Mouse (Mus musculus) stomach, postnatal 0 days (tissue): Measurements from ENCODE around the gene Snd1. TPM values are rescaled to one million over a fixed set of nuclear protein-coding genes. Genes with fewer than 3 reads are reported as not detected.

Source experiments
- ATAC-seq: fragments of 200-750 bp; cut with Nextera tagmentation; 2 replicates; pipeline ENCODE4 v1.8.0; 2017; ENCODE audit not compliant: low FRiP score, low TSS enrichment
- DNase-seq: peaks from one replicate; pipeline ENCODE4 v3.0.0-alpha.2; 2016; ENCODE audit warnings: low spot score
- H3K27ac ChIP-seq: fragments of 300-500 bp; sonication (generic); replicated peaks from 2 replicates; pipeline ENCODE4 v1.5.1; 2014; ENCODE audit warnings: mild to moderate bottlenecking, control low read depth
- H3K27me3 ChIP-seq: fragments of 300-500 bp; sonication (generic); 2 replicates; pipeline ENCODE4 v1.6.1; 2014; ENCODE audit warnings: low read length; ENCODE audit not compliant: control insufficient read depth, insufficient read depth
- H3K36me3 ChIP-seq: fragments of 300-500 bp; sonication (generic); 2 replicates; pipeline ENCODE4 v1.6.1; 2014; ENCODE audit warnings: low read length, mixed read lengths; ENCODE audit not compliant: control insufficient read depth, insufficient read depth
- H3K4me1 ChIP-seq: fragments of 300-500 bp; sonication (generic); replicated peaks from 2 replicates; pipeline ENCODE4 v1.6.1; 2014; ENCODE audit warnings: antibody characterized with exemption; ENCODE audit not compliant: control insufficient read depth, insufficient read depth
- H3K4me2 ChIP-seq: fragments of 300-500 bp; sonication (generic); replicated peaks from 2 replicates; pipeline ENCODE4 v1.6.1; 2014; ENCODE audit warnings: low read depth, mild to moderate bottlenecking, control low read depth, moderate library complexity
- H3K4me3 ChIP-seq: fragments of 300-500 bp; sonication (generic); 2 replicates; pipeline ENCODE4 v1.5.1; 2014; ENCODE audit warnings: low read depth, low read length, control low read depth
- H3K9ac ChIP-seq: fragments of 300-500 bp; sonication (generic); 2 replicates; pipeline ENCODE4 v1.6.1; 2014; ENCODE audit warnings: mild to moderate bottlenecking, low read length, control low read depth, mixed read lengths
- H3K9me3 ChIP-seq: fragments of 300-500 bp; sonication (generic); 2 replicates; pipeline ENCODE4 v1.6.1; 2016; ENCODE audit warnings: low read length; ENCODE audit not compliant: control insufficient read depth
- CTCF ChIP-seq: IDR thresholded peaks from 2 replicates; pipeline ENCODE4 v1.5.1; 2016; ENCODE audit warnings: antibody characterized with exemption, low read depth, mild to moderate bottlenecking, moderate library complexity
- EP300 ChIP-seq: optimal IDR thresholded peaks from 2 replicates; pipeline ENCODE3; 2016; ENCODE audit warnings: antibody characterized with exemption
- WGBS: fragments of 180-500 bp; shearing (Covaris S2); extraction: QIAGEN DNeasy Blood & Tissue Kit; methylation state at CpG from one replicate; pipeline ENCODE4 v1.1.7; 2014; 5-methylcytosine and 5-hydroxymethylcytosine counted together
- polyA plus RNA-seq: library from polyadenylated mRNA; unstranded; fragments of >200 nt; fragmentation: Nextera tagmentation; extraction: Ambion mirVana; gene quantifications from 2 replicates; pipeline ENCODE4 v1.2.1, GENCODE M21; 2015

Gene Snd1
- polyA plus RNA-seq, 1 experiment from 2014 or later = 81.3 TPM

DNA sequence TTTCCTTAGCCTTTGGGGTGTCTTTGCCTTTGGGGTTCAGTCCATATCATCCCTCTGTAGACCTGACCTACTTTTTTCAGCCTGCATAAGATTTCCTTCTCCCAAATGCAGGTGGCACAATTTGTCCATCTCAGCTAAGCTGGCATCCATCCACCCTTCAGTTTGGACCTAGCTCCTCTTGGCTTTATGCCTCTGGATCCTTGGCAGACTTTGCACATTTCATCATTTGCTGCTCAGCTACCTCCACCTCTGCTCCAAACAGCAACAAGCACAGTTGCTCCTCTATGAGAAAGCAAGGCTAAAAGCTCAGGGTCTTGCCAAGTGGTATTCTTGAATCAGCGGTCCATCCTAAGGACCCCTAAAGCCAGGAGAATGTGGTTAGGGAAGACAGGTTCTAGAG lies 500.2 kb downstream of the Snd1 start:
- H3K27me3 ChIP-seq = peaks cover 2% of the 10 kb centered on the region; the same call in 1 of the 2 replicates
- no peak for TF ChIP-seq CTCF
- no peak for TF ChIP-seq EP300
- H3K4me3 ChIP-seq = no peak overlapping the region
- H3K9ac ChIP-seq = no peak overlapping the region
- ATAC-seq = no peak
- H3K4me1 ChIP-seq = no peaks in the 10 kb centered on the region
- H3K9me3 ChIP-seq = no peaks in the 10 kb centered on the region
- no peak for DNase-seq
- no peak overlapping the region for H3K27ac ChIP-seq
- no peak overlapping the region for H3K4me2 ChIP-seq
- no peaks in the 10 kb centered on the region for H3K36me3 ChIP-seq
- WGBS = 70% methylated on average over 1 of the region's 1 CpGs

DNA sequence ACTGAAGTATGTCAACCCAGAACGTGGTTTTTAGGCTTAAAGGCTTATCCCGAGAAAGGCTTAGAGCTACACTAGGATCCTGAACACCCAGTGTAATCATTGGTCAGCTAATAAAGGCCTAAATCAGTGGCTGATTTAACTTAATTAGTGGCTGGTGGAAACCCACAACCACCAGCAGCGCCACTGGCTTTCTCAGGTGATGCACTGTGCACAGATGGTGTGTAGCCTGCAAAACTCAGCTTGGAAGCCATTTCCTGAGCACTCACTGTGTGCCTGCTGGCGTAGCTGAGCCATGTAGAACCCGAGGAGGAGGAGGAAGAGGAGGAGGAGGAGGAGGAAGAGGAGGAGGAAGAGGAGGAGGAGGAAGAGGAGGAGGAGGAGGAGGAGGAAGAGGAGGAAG lies 503.1 kb downstream of the Snd1 start:
- WGBS = 62% methylated on average over 5 of the region's 5 CpGs
- TF ChIP-seq CTCF (no peak), EP300 (no peak)
- no peak overlapping the region for H3K4me2 ChIP-seq
- no peak overlapping the region for H3K9ac ChIP-seq
- no peak overlapping the region for H3K27ac ChIP-seq
- no peaks in the 10 kb centered on the region for H3K4me1 ChIP-seq
- H3K27me3 ChIP-seq = peaks cover 5% of the 10 kb centered on the region; the same call in 1 of the 2 replicates
- H3K9me3 ChIP-seq = no peaks in the 10 kb centered on the region
- H3K36me3 ChIP-seq = no peaks in the 10 kb centered on the region
- ATAC-seq (no peak), DNase-seq (no peak)
- H3K4me3 ChIP-seq = no peak overlapping the region

DNA sequence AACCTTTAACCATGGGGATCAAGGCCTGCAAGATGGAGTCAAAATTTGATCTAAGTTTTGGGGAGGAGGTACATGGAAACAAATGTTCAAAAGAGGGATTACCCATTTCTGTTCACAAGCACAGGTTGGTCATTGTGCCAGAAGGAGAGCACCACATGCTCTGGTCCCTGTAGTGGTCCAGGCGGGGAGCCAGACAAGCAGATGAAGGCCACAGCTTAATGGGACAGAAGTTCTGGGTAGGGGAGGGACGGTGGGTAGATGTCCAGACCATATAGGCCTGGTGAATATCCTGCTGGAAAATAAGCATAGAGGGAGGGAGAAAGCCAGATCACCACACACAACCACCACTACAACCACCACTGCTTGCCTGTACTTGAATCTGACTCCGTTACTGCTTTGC lies 503.9 kb downstream of the Snd1 start:
- H3K4me1 ChIP-seq = no peaks in the 10 kb centered on the region
- ATAC-seq (no peak), DNase-seq (no peak)
- no peak for TF ChIP-seq CTCF
- TF ChIP-seq EP300 = no peak
- WGBS = 83% methylated on average over 3 of the region's 3 CpGs
- no peaks in the 10 kb centered on the region for H3K9me3 ChIP-seq
- no peak overlapping the region for H3K4me3 ChIP-seq
- no peak overlapping the region for H3K4me2 ChIP-seq
- no peaks in the 10 kb centered on the region for H3K36me3 ChIP-seq
- H3K27me3 ChIP-seq = peaks cover 5% of the 10 kb centered on the region; the same call in 1 of the 2 replicates
- no peak overlapping the region for H3K9ac ChIP-seq
- H3K27ac ChIP-seq = no peak overlapping the region

DNA sequence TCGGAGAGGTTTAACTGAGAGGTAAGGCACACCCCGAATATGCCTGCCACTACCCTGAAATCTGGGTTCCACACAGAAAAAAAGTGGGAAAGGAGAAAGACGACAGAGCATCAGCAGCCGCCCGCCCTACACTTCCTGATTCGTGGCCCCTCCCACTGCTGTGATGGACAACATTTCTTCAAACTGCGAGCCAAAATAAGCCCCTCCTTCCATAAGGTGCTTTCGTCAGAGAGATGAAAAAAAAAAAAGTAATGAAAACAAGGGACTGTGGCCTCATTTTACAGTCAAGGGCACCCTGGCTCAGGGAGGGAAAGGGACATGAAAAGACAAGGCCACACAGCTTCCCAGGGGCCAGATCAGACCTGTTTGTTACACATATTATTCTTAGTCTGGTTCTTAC lies 504.6 kb downstream of the Snd1 start:
- H3K4me1 ChIP-seq = no peaks in the 10 kb centered on the region
- ATAC-seq (no peak), DNase-seq (no peak)
- WGBS = 58% methylated on average over 8 of the region's 8 CpGs
- TF ChIP-seq EP300 (no peak), CTCF (no peak)
- no peaks in the 10 kb centered on the region for H3K9me3 ChIP-seq
- no peak overlapping the region for H3K4me3 ChIP-seq
- no peak overlapping the region for H3K4me2 ChIP-seq
- H3K27ac ChIP-seq = no peak overlapping the region
- peaks cover 5% of the 10 kb centered on the region; the same call in 1 of the 2 replicates for H3K27me3 ChIP-seq
- no peaks in the 10 kb centered on the region for H3K36me3 ChIP-seq
- H3K9ac ChIP-seq = no peak overlapping the region

DNA sequence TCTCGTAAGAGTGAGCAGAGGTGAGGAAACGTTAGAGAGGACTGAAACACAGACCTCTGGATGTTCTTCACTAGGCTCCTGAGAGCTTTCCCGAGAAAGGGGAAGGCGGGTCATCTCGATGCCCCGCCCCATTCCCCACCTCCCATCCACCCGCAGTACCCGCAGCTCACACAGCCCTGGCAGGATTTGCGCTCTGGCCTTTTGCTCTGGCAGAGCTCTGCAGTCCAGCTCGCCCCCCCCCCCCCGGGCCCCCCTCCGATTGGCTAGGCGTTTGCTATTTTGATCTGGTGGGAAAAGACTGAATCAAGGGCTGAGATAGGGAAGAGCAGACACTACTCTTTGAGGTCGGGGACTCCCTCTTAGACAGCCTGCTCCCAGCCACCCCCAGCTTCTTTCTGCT lies 505.3 kb downstream of the Snd1 start:
- 4% methylated on average over 14 of the region's 14 CpGs for WGBS
- no peaks in the 10 kb centered on the region for H3K9me3 ChIP-seq

DNA sequence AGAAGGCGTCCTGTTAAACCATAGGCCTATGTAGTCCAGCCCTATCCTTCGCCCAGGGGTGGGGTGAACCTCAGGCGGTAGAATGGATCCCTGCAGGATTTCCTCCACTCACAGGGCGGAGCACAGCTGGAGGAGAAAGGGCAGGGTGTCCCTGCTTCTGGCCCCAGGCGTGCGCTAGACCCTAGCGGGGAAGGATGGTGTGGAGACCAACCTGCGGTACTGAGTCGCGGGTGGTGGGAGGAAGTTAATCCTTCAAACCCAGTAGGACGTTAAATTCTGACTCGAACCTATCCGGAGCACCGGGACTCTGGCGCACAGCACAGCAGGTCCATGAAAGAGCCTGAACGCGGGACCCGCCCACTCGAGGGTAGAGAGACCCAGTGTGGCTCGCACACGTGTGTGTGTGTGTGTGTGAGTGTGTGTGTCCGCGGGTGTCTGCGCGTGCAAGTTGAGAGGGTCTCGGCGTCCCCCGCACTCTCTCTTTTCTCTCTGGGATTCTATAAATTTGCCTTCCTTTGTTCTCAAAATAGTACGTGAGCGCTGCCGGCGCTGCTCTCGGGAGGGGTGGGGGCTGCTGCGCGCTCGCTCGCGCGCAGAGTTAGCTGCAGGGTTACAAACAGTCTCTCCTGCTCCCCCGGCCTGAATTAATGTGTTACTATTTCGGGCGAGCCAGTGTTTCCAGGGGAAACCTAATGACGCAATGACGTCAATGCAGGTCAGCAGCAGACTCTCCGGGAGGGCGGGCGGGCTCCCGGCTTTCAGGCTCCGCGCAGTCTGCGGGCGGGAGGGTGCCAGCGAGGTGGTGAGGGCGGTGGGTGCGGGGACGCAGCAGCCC lies 506.0 kb downstream of the Snd1 start:
- DNase-seq = peak; percentile 38
- peak overlapping the region; percentile 41 for H3K4me3 ChIP-seq
- WGBS = under 1% methylated on average over 56 of the region's 56 CpGs
- no peaks in the 10 kb centered on the region for H3K9me3 ChIP-seq
- TF ChIP-seq EP300 (no peak), CTCF (no peak)
- peaks cover 5% of the 10 kb centered on the region; the same call in 1 of the 2 replicates for H3K27me3 ChIP-seq
- H3K4me2 ChIP-seq = peak overlapping the region; percentile 67
- H3K36me3 ChIP-seq = no peaks in the 10 kb centered on the region
- no peaks in the 10 kb centered on the region for H3K4me1 ChIP-seq
- ATAC-seq = peak; percentile 63
- no peak overlapping the region for H3K27ac ChIP-seq
- no peak overlapping the region for H3K9ac ChIP-seq

More for the DNA sequence above, 505.3 kb downstream of the Snd1 start:
- H3K9ac ChIP-seq = no peak overlapping the region
- no peak for TF ChIP-seq CTCF
- TF ChIP-seq EP300 = no peak
- no peak overlapping the region for H3K27ac ChIP-seq
- no peak for ATAC-seq
- H3K4me1 ChIP-seq = no peaks in the 10 kb centered on the region
- peaks cover 5% of the 10 kb centered on the region; the same call in 1 of the 2 replicates for H3K27me3 ChIP-seq
- no peak overlapping the region for H3K4me3 ChIP-seq
- H3K4me2 ChIP-seq = 0 out of 2 replicates have a peak overlapping the region, but pooled peaks have one; percentile 67
- peak; percentile 15 for DNase-seq
- H3K36me3 ChIP-seq = no peaks in the 10 kb centered on the region
